Mouse (Mus musculus) heart, adult 2 months (tissue): ENCODE results near the gene Ror1.
A peak's percentile ranks its signal among the peaks of the same experiment; 100 is the strongest.

ENCODE experiments used
- CTCF ChIP-seq: fragments of 200-600 bp; IDR thresholded peaks from 2 replicates; pipeline ENCODE4 v1.8.1; 2022; ENCODE audit warnings: antibody characterized with exemption, mild to moderate bottlenecking, moderate library complexity
- EP300 ChIP-seq: fragments of 200-500 bp; IDR thresholded peaks from 2 replicates; pipeline ENCODE4 v1.6.1; 2011; ENCODE audit warnings: low read depth, low read length, control low read depth; ENCODE audit not compliant: insufficient read depth
- POLR2A ChIP-seq: fragments of 200-500 bp; IDR thresholded peaks from 2 replicates; pipeline ENCODE4 v1.6.1; 2011; ENCODE audit warnings: mild to moderate bottlenecking, low read depth, low read length, control low read depth; ENCODE audit not compliant: insufficient read depth

DNA sequence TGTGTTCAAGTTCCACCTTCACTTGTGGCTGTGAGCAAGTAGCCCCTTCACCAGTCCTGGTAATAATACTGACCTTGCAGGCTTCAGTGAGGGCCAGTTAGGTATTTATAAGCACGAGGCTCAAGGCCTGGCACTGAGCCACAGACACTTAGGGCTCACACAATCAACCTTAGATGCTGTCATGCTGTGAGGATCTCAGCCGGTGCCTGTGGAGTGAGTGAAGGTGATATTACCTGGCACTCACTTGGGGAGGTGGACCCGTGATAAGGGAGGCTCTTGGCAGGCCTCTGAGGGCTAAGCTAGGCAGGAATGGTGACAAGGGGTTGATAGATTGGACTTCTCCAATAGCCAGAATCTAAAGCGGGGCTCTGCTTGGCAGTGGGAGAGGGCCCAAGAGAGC is 131.0 kb downstream of the Ror1 start:
- TF ChIP-seq CTCF (no peak), POLR2A (no peak), EP300 (0 out of 2 replicates have a peak, but pooled peaks have one; percentile 34)
